Mouse (Mus musculus): Measurements from ENCODE around the gene Shld1. TPM values are rescaled to one million over a fixed set of nuclear protein-coding genes. Genes with fewer than 3 reads are reported as not detected.
A peak's percentile ranks its signal among the peaks of the same experiment; 100 is the strongest.

Gene Shld1
- total and polyA plus RNA-seq, 2 experiments from 2014 or later: 17.3 to 20.6 TPM

DNA sequence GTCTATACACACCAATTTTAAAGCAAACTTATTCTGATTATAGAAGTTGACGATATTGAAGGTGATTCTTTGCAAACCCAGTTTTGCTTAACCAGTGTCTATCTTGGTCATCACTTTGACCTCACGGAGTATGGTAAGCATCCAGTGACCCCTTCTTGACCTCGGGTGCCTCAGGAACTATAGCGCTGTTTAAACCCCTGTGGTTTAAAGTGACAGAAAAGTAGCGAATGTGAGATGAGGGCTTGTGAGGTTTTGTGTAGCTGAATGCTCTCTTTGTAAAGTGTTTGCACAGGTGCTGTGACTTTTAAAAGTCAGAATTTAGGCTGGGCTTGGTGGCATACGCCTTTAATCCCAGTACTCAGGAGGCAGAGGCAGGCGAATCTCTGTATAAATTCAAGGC lies 27.8 kb downstream of the Shld1 start:
- no peaks in the 10 kb centered on the region for H3K9me3 ChIP-seq (ENCODE audit: low read length)
- 0 out of 2 replicates have a peak, but pooled peaks cover 3% of the 10 kb centered on the region for H3K4me1 ChIP-seq (ENCODE audit: insufficient read depth)
- H3K4me3 ChIP-seq (ENCODE audit: low read depth, low read length): no peak overlapping the region
- H3K27ac ChIP-seq (ENCODE audit: low read depth, low read length): no peak overlapping the region
- no peaks in the 10 kb centered on the region for H3K27me3 ChIP-seq (ENCODE audit: insufficient read depth, low read length)
- no peaks in the 10 kb centered on the region for H3K36me3 ChIP-seq (ENCODE audit: insufficient read depth)
- no peak overlapping the region for H3K4me2 ChIP-seq (ENCODE audit: low read depth)
- ATAC-seq: no peak
- DNase-seq: no peak
- H3K9ac ChIP-seq: no peak overlapping the region
- WGBS: 90% methylated on average over 7 of the region's 7 CpGs
- no peak for TF ChIP-seq CTCF (IDR thresholded peaks at IDR 0.05; ENCODE audit: low read depth)

DNA sequence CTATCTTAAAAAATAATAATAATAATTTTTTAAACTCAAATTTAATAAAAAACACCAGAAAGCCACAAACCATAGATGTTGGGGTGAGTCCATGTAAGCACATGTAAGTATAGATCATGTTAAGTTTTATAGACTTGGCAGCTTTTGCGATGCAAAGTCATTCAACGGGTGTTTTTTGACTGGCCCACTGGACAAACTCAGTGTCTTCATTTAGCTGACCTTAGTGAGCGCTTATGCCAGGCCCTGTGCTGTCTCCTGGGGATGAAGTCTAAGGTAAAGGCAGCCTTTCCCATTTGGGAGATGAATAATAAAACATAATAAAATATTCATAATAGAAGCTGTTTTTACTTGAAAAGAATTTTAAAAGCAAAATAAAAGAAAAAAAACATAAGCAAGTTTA lies 28.2 kb downstream of the Shld1 start:
- Histone ChIP-seq H3K4me2 (ENCODE audit: low read depth) (no peak overlapping the region), H3K4me3 (ENCODE audit: low read depth, low read length) (no peak overlapping the region), H3K9me3 (ENCODE audit: low read length) (no peaks in the 10 kb centered on the region), H3K27ac (ENCODE audit: low read depth, low read length) (no peak overlapping the region), H3K4me1 (ENCODE audit: insufficient read depth) (0 out of 2 replicates have a peak, but pooled peaks cover 3% of the 10 kb centered on the region), H3K36me3 (ENCODE audit: insufficient read depth) (no peaks in the 10 kb centered on the region), H3K9ac (no peak overlapping the region), H3K27me3 (ENCODE audit: insufficient read depth, low read length) (no peaks in the 10 kb centered on the region)
- 86% methylated on average over 3 of the region's 3 CpGs for WGBS
- ATAC-seq (no peak), DNase-seq (no peak)
- TF ChIP-seq CTCF (IDR thresholded peaks at IDR 0.05; ENCODE audit: low read depth): no peak

DNA sequence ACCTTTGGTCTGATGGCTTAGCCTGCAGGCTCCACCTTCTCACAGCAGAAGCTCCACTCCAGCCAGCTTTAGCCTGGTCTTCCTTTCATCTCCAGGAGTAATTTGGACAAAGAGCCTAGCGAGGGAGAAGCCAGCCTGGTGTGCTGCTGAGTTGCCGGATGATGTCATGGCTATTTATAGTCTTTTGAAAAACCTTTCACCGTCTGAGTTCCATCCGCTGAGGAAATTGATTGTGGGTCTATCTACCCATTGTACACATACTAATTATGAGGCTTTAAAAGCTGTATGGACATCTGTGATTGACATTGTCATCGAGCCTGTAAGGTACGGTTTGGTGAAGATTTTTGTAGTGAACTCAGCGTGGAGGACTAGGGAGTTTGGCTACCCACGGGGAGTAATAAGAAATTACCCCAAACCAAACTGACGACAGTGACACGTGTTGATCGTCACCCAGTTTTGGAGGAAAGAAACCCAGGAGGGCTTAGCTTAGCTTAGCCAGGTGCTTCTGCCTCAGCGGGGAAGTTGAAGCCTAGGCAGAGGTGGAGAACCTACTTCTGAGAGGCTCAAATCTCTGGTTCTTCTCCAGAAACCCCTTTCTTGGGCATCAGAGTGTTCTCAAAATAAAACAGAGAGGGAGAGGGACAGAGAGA lies 28.8 kb downstream of the Shld1 start:
- Histone ChIP-seq H3K9me3 (ENCODE audit: low read length) (no peaks in the 10 kb centered on the region), H3K27ac (ENCODE audit: low read depth, low read length) (peak overlapping the region; percentile 10; the same call in 1 of the 2 replicates), H3K36me3 (ENCODE audit: insufficient read depth) (no peaks in the 10 kb centered on the region), H3K27me3 (ENCODE audit: insufficient read depth, low read length) (no peaks in the 10 kb centered on the region), H3K9ac (no peak overlapping the region), H3K4me3 (ENCODE audit: low read depth, low read length) (no peak overlapping the region), H3K4me1 (ENCODE audit: insufficient read depth) (0 out of 2 replicates have a peak, but pooled peaks cover 3% of the 10 kb centered on the region), H3K4me2 (ENCODE audit: low read depth) (no peak overlapping the region; the same call in 1 of the 2 replicates)
- TF ChIP-seq CTCF (IDR thresholded peaks at IDR 0.05; ENCODE audit: low read depth): no peak
- 24% methylated on average over 12 of the region's 12 CpGs for WGBS
- peak; percentile 68 for DNase-seq
- peak; percentile 81 for ATAC-seq

DNA sequence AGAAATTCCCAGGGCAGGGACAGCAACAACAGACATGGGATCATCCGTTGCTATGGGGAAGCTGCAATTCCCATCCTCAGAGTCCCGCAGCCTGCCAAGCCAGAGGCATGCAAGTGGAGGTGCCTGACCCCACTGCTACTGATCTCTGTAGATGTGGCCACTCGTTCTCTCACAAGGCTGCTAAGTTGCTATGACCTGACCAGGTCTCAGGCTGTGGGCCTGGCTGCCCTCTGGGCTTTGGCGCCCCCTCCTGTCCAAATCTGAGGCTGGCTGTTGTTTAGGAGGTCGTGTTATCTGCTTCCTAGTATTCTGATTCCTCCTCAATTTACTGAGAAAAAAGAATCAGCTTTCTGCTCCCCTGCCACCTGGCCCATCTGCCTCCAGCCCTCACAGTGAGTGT lies 29.4 kb downstream of the Shld1 start:
- Histone ChIP-seq H3K4me3 (ENCODE audit: low read depth, low read length) (no peak overlapping the region), H3K27ac (ENCODE audit: low read depth, low read length) (no peak overlapping the region), H3K4me2 (ENCODE audit: low read depth) (no peak overlapping the region), H3K36me3 (ENCODE audit: insufficient read depth) (no peaks in the 10 kb centered on the region), H3K4me1 (ENCODE audit: insufficient read depth) (peaks cover 7% of the 10 kb centered on the region), H3K9ac (no peak overlapping the region), H3K9me3 (ENCODE audit: low read length) (no peaks in the 10 kb centered on the region), H3K27me3 (ENCODE audit: insufficient read depth, low read length) (no peaks in the 10 kb centered on the region)
- 30% methylated on average over 5 of the region's 5 CpGs for WGBS
- TF ChIP-seq CTCF (IDR thresholded peaks at IDR 0.05; ENCODE audit: low read depth): peak; percentile 57
- DNase-seq (no peak), ATAC-seq (peak; percentile 28)

DNA sequence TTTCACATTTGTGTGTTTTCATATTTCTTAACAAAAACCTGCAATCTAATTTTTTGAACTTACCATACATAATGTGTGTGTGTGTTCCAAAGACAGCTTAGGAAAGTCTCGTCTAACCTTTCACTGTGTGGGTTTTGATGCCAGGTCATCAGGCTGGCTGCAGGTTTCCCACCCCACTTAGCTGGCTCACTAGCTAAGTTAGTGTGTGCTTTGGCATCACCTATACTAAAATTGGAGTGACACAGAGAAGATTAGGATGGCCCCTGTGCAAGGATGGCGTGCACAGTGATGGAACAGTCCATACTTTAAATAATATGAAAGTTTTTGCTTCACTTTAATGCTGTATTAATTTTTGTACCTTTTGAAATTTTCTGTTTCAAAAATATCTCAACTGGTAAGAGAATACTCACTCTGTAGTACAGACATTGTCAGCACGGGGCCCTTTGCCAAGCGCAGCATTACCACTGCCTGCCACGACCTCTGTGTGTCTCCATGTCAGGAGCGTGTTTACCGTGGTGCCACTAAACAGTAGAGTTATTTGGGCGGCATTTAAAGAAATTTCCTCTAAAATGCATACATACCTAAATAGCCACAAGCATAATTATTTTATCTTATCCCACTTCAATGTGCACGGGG lies 30.3 kb downstream of the Shld1 start:
- ATAC-seq: no peak
- H3K27me3 ChIP-seq (ENCODE audit: insufficient read depth, low read length): no peaks in the 10 kb centered on the region
- no peak overlapping the region for H3K4me3 ChIP-seq (ENCODE audit: low read depth, low read length)
- H3K9me3 ChIP-seq (ENCODE audit: low read length): no peaks in the 10 kb centered on the region
- WGBS: 89% methylated on average over 9 of the region's 9 CpGs
- no peaks in the 10 kb centered on the region for H3K36me3 ChIP-seq (ENCODE audit: insufficient read depth)
- no peak for DNase-seq
- no peak overlapping the region for H3K4me2 ChIP-seq (ENCODE audit: low read depth)
- no peak overlapping the region for H3K9ac ChIP-seq
- H3K4me1 ChIP-seq (ENCODE audit: insufficient read depth): peaks cover 10% of the 10 kb centered on the region
- H3K27ac ChIP-seq (ENCODE audit: low read depth, low read length): no peak overlapping the region
- TF ChIP-seq CTCF (IDR thresholded peaks at IDR 0.05; ENCODE audit: low read depth): no peak

DNA sequence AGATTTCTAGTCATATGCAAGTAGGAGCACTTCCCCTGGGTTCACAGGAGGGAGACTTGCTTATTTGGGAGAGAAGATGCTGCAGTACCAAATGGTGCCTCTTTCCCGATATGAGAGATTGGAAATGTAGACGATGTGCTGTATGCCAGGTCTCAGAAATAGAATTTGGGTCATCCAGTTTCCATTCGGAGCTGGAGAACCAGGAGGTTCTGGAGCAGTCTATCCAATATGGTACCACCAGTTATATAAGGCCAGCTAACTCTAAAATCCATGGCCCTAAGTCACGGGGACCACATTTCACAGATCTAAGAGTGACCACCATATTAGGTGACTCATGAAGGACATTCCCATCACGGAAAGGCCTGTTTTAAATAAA lies 30.8 kb downstream of the Shld1 start:
- no peak for TF ChIP-seq CTCF (IDR thresholded peaks at IDR 0.05; ENCODE audit: low read depth)
- H3K9me3 ChIP-seq (ENCODE audit: low read length): no peaks in the 10 kb centered on the region
- ATAC-seq (no peak), DNase-seq (no peak)
- no peak overlapping the region for H3K27ac ChIP-seq (ENCODE audit: low read depth, low read length)
- peaks cover 10% of the 10 kb centered on the region for H3K4me1 ChIP-seq (ENCODE audit: insufficient read depth)
- no peak overlapping the region for H3K9ac ChIP-seq
- no peak overlapping the region for H3K4me3 ChIP-seq (ENCODE audit: low read depth, low read length)
- H3K36me3 ChIP-seq (ENCODE audit: insufficient read depth): no peaks in the 10 kb centered on the region
- H3K4me2 ChIP-seq (ENCODE audit: low read depth): no peak overlapping the region
- no peaks in the 10 kb centered on the region for H3K27me3 ChIP-seq (ENCODE audit: insufficient read depth, low read length)
- 86% methylated on average over 5 of the region's 5 CpGs for WGBS

DNA sequence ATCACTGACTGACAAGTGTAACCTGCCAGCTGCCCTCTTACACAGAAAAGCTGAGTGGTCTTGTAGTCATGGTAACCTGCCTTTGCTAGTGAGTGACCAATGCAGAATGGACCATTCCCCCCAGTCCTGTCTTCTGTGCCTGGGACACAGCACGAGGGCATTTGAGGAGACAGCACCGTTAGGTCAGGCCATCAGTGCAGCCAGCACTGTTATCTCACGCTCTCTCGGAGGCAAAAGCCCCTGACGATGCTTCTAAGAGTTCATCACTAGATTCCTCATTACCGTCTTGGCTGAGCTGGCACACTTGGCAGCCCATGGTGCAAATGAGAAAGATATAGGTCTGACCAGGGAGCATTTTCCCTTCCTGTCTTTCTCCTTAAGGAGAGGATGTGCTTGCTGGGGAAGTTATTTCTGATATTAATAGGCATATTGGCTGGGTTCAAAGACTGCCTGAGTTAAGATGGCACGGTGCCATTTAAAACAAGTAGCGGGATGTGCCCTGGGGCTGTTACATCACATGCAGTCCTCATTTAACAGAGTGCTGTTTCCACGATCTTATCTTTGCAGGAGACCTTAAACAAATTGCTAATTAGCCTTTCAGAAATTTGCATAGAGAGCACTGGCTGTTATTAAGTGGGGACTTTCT lies 34.3 kb downstream of the Shld1 start:
- DNase-seq: no peak
- 26% methylated on average over 9 of the region's 9 CpGs for WGBS
- Histone ChIP-seq H3K9ac (no peak overlapping the region), H3K4me3 (ENCODE audit: low read depth, low read length) (no peak overlapping the region), H3K4me2 (ENCODE audit: low read depth) (no peak overlapping the region), H3K4me1 (ENCODE audit: insufficient read depth) (peaks cover 7% of the 10 kb centered on the region), H3K27me3 (ENCODE audit: insufficient read depth, low read length) (no peaks in the 10 kb centered on the region), H3K36me3 (ENCODE audit: insufficient read depth) (no peaks in the 10 kb centered on the region), H3K27ac (ENCODE audit: low read depth, low read length) (no peak overlapping the region), H3K9me3 (ENCODE audit: low read length) (no peaks in the 10 kb centered on the region)
- no peak for TF ChIP-seq CTCF (IDR thresholded peaks at IDR 0.05; ENCODE audit: low read depth)
- peak; percentile 44; the same call in 1 of the 2 replicates for ATAC-seq
